Mouse (Mus musculus): ENCODE results near the gene Babam2.

DNA sequence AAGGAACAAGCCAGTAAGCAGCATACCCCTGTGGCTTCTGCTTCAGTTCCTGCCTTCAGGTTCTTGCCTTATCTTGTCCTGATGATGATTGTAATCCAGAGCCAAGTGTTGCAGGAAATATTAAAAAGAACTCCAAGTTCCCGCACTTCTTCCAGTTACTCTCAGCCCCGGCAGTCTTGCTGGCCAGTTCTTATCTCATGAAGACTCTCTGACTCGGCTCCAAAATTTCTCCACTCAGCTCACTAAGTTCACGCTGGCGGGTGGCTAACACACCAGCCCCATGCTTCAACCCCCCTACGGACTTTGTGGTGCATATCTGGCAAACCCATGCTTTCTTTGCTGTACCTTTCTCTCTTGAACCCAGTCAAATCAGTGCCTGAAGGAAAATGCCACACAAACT lies 77.5 kb downstream of the Babam2 start:
- TF ChIP-seq CTCF (IDR thresholded peaks at IDR 0.05; ENCODE audit: low read depth, low read length) (no peak), TAL1 (conservative IDR thresholded peaks at IDR 0.05; ENCODE audit: low read depth, low read length) (no peak)
